Mouse (Mus musculus) embryonic fibroblast, embryonic 13.5 days (primary cell): ENCODE data around the gene Cyp2w1.

Experiments
- CTCF ChIP-seq: IDR thresholded peaks from 2 replicates; pipeline ENCODE4 v1.5.1; 2011; ENCODE audit warnings: mild to moderate bottlenecking, control low read depth, low read length, moderate library complexity, borderline replicate concordance; ENCODE audit not compliant: insufficient read depth
- POLR2A ChIP-seq: IDR thresholded peaks from 2 replicates; pipeline ENCODE4 v1.6.1; 2011; ENCODE audit warnings: low read depth, mild to moderate bottlenecking, control low read depth, low read length, moderate library complexity

- peak; percentile 90; the same call in 1 of the 2 replicates for TF ChIP-seq CTCF
- TF ChIP-seq POLR2A, result no peak
Observed at GRCm38 (mm10) chr5:139331742-139332141, 20.7 kb upstream of the Cyp2w1 start.
